Mouse (Mus musculus): ENCODE measurements around the gene Mcts1.

- TF ChIP-seq CTCF (IDR thresholded peaks at IDR 0.05; ENCODE audit: control insufficient read depth, insufficient read depth, low read length) (no peak), POLR2A (IDR thresholded peaks at IDR 0.05; ENCODE audit: borderline replicate concordance, control insufficient read depth, low read depth, low read length) (no peak)
Measured at GRCm38 (mm10) chrX:38641435-38641834, 41.1 kb downstream of the Mcts1 start.

Data from bone marrow, adult 2 months (tissue).